Mouse (Mus musculus) midbrain, embryonic 10.5 days (tissue): ENCODE data around the gene Rapsn. TPM values are rescaled to one million over a fixed set of nuclear protein-coding genes. Genes with fewer than 3 reads are reported as not detected.
"Not testable (repeated sequence)": the region's sequence is repeated elsewhere in the genome, so short reads cannot be mapped to it uniquely, and the experiment has no call there.

Experiments
- DNase-seq: peaks from one replicate; pipeline ENCODE4 v3.0.0-alpha.2; 2017; ENCODE audit warnings: low spot score
- H3K27ac ChIP-seq: fragments of 300-500 bp; sonication (generic); replicated peaks from 2 replicates; pipeline ENCODE4 v1.5.1; 2016; ENCODE audit warnings: mild to moderate bottlenecking
- H3K27me3 ChIP-seq: fragments of 300-500 bp; sonication (generic); 2 replicates; pipeline ENCODE4 v1.6.1; 2016; ENCODE audit warnings: low read depth, mild to moderate bottlenecking; ENCODE audit not compliant: poor library complexity, severe bottlenecking
- H3K36me3 ChIP-seq: fragments of 300-500 bp; sonication (generic); 2 replicates; pipeline ENCODE4 v1.6.1; 2016; ENCODE audit warnings: mild to moderate bottlenecking, moderate library complexity
- H3K4me1 ChIP-seq: fragments of 300-500 bp; sonication (generic); 2 replicates; pipeline ENCODE4 v1.6.1; 2016
- H3K4me3 ChIP-seq: fragments of 300-500 bp; sonication (generic); 2 replicates; pipeline ENCODE4 v1.5.1; 2016; ENCODE audit warnings: mild to moderate bottlenecking, moderate library complexity
- H3K9me3 ChIP-seq: fragments of 300-500 bp; sonication (generic); replicated peaks from 2 replicates; pipeline ENCODE4 v1.6.1; 2016; ENCODE audit warnings: mild to moderate bottlenecking
- WGBS: fragments of 180-500 bp; shearing (Covaris S2); methylation state at CpG from one replicate; pipeline ENCODE4 v1.1.7; 2016; 5-methylcytosine and 5-hydroxymethylcytosine counted together
- polyA plus RNA-seq: library from polyadenylated mRNA; unstranded; fragments of >200 nt; fragmentation: Nextera tagmentation; extraction: Ambion mirVana; gene quantifications from 2 replicates; pipeline ENCODE4 v1.2.1, GENCODE M21; 2016

Rapsn gene
- polyA plus RNA-seq, 1 experiment from 2014 or later = 1.7 TPM

DNA sequence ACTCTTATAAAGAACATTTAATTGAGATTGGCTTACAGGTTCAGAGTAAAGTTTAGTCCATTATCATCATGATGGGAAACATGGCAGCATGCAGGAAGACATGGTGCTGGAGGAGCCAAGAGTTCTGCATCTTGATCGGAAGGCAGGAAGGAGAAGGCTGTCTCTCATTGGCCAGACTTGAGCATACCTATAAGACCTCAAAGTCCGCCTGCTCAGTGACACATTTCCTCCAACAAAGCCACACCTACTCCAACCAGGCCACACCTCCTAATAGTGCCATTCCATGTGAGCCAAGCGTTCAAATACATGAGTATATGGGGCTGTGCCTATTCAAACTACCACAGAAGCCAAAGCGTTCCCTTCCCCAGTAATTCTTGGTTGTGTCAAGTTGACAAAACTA is 4.2 kb upstream of the Rapsn start:
- no peak overlapping the region for H3K4me3 ChIP-seq
- H3K4me1 ChIP-seq = peaks cover 14% of the 10 kb centered on the region
- no peaks in the 10 kb centered on the region for H3K9me3 ChIP-seq
- DNase-seq = no peak
- no peaks in the 10 kb centered on the region for H3K27me3 ChIP-seq
- H3K36me3 ChIP-seq = no peaks in the 10 kb centered on the region
- H3K27ac ChIP-seq = no peak overlapping the region
- WGBS = 87% methylated on average over 4 of the region's 4 CpGs

GRCm38 (mm10) chr2:91033000-91033399 is 2.4 kb upstream of the Rapsn start:
- WGBS = 20% methylated on average over 3 of the region's 3 CpGs
- Histone ChIP-seq H3K27me3 (no peaks in the 10 kb centered on the region), H3K27ac (no peak overlapping the region), H3K4me1 (peaks cover 17% of the 10 kb centered on the region), H3K36me3 (no peaks in the 10 kb centered on the region), H3K9me3 (no peaks in the 10 kb centered on the region), H3K4me3 (no peak overlapping the region)
- no peak for DNase-seq

GRCm38 (mm10) chr2:91041786-91042185 is 6.4 kb downstream of the Rapsn start:
- H3K36me3 ChIP-seq = no peaks in the 10 kb centered on the region
- H3K9me3 ChIP-seq = no peaks in the 10 kb centered on the region
- DNase-seq = no peak
- H3K27me3 ChIP-seq = no peaks in the 10 kb centered on the region
- no peak overlapping the region for H3K4me3 ChIP-seq
- H3K27ac ChIP-seq = no peak overlapping the region
- peaks cover 19% of the 10 kb centered on the region for H3K4me1 ChIP-seq
- WGBS = 71% methylated on average over 8 of the region's 8 CpGs

- Histone ChIP-seq H3K4me1 (peaks cover 19% of the 10 kb centered on the region), H3K36me3 (no peaks in the 10 kb centered on the region), H3K27ac (peak overlapping the region; percentile 46; the same call in 1 of the 2 replicates), H3K27me3 (no peaks in the 10 kb centered on the region), H3K4me3 (no peak overlapping the region), H3K9me3 (no peaks in the 10 kb centered on the region)
- 76% methylated on average over 21 of the region's 21 CpGs for WGBS
- DNase-seq = no peak
Measured at GRCm38 (mm10) chr2:91042651-91043398, 7.4 kb downstream of the Rapsn start.

GRCm38 (mm10) chr2:91044727-91045126 is 9.3 kb downstream of the Rapsn start:
- Histone ChIP-seq H3K27me3 (no peaks in the 10 kb centered on the region), H3K4me3 (no peak overlapping the region), H3K9me3 (no peaks in the 10 kb centered on the region), H3K36me3 (no peaks in the 10 kb centered on the region), H3K4me1 (peaks cover 26% of the 10 kb centered on the region), H3K27ac (peak overlapping the region; percentile 61; the same call in 1 of the 2 replicates)
- 79% methylated on average over 13 of the region's 13 CpGs for WGBS
- no peak for DNase-seq

DNA sequence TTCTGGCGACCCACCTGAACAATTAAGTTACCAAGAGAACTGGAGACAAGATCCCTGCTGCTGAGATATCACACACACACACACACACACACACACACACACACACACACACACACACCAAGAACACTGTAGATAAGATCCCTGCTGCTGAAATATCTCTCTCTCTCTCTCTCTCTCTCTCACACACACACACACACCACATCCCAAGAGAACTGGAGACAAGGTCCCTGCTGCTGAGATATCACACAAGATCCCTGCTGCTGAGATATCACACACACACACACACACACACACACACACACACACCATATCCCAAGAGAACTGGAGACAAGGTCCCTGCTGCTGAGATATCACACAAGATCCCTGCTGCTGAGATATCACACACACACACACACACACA is 10.4 kb downstream of the Rapsn start:
- peaks cover 34% of the 10 kb centered on the region for H3K4me1 ChIP-seq
- 100% methylated on average over 1 of the region's 1 CpGs for WGBS
- not testable (repeated sequence) for DNase-seq, H3K36me3 ChIP-seq, H3K27me3 ChIP-seq, H3K9me3 ChIP-seq, H3K4me3 ChIP-seq
- peak overlapping the region; percentile 61; the same call in 1 of the 2 replicates for H3K27ac ChIP-seq

GRCm38 (mm10) chr2:91047359-91047758 is 11.9 kb downstream of the Rapsn start:
- H3K27ac ChIP-seq = no peak overlapping the region
- H3K27me3 ChIP-seq = no peaks in the 10 kb centered on the region
- no peak overlapping the region for H3K4me3 ChIP-seq
- no peaks in the 10 kb centered on the region for H3K9me3 ChIP-seq
- no peak for DNase-seq
- H3K4me1 ChIP-seq = peaks cover 31% of the 10 kb centered on the region
- H3K36me3 ChIP-seq = peaks cover 7% of the 10 kb centered on the region; the same call in 1 of the 2 replicates
- 88% methylated on average over 9 of the region's 9 CpGs for WGBS

GRCm38 (mm10) chr2:91051917-91052316 is 16.5 kb downstream of the Rapsn start:
- H3K36me3 ChIP-seq = peaks cover 28% of the 10 kb centered on the region
- no peaks in the 10 kb centered on the region for H3K9me3 ChIP-seq
- H3K27ac ChIP-seq = no peak overlapping the region
- no peaks in the 10 kb centered on the region for H3K27me3 ChIP-seq
- H3K4me1 ChIP-seq = peaks cover 40% of the 10 kb centered on the region
- 80% methylated on average over 3 of the region's 3 CpGs for WGBS
- DNase-seq = no peak
- H3K4me3 ChIP-seq = no peak overlapping the region

DNA sequence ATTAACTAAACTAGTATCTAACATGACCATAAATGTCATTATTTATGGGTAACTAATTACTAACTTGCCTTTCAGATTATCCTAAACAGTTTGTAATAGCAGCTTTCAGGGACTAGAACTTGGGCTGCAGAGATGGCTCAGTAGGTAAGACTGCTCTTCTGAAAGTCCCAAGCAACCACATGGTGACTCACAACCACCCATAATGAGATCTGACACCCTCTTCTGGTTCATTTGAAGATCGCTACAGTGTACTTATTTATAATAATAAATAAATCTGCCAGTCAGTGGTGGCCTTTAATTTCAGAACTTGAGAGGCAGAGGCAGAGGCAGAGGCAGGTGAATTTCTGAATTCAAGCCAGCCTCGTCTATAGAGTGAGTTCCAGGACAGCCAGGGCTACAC is 17.3 kb downstream of the Rapsn start:
- Histone ChIP-seq H3K36me3 (peaks cover 36% of the 10 kb centered on the region), H3K27ac (peak overlapping the region; percentile 93; the same call in 1 of the 2 replicates), H3K27me3 (no peaks in the 10 kb centered on the region), H3K9me3 (no peaks in the 10 kb centered on the region), H3K4me3 (peak overlapping the region; percentile 93), H3K4me1 (peaks cover 40% of the 10 kb centered on the region)
- DNase-seq = no peak
- 76% methylated on average over 2 of the region's 2 CpGs for WGBS

DNA sequence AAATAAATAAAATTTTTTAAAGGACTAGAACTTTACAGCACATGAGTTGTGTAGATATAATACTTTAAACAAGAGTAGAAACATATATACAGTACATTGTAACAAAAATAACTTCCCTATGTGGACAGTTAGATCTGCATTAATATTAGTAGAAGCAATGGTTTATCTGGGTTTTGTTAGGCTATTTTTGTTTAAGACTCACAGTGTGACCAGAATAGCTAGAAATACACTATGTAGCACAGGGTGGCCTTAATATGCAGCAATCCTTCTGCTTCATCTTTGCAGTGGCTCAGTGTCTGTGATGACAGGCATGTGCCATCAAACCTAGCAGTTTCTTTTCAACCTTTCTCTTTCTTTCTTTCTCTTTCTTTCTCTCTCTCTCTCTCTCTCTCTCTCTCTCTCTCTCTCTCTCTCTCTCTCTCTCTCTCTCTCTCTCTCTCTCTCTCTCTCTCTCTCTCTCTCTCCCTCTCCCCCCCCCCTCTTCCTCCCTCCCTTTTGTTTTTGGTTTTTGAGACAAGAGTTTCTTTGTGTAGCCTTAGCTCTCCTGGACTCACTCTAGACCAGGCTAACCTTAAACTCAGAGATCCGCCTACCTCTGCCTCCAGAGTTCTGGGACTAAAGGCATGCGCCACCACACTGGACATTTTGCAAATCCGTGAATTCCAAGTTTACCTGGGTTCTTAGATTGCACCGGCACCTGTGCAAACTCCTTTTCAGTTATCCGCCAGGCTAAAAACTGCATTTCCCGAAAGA is 17.9 kb downstream of the Rapsn start:
- Histone ChIP-seq H3K36me3 (peaks cover 42% of the 10 kb centered on the region), H3K4me1 (peaks cover 40% of the 10 kb centered on the region), H3K27me3 (no peaks in the 10 kb centered on the region), H3K4me3 (peak overlapping the region; percentile 93), H3K27ac (peak overlapping the region; percentile 93), H3K9me3 (no peaks in the 10 kb centered on the region)
- DNase-seq = no peak
- WGBS = 0% methylated on average over 6 of the region's 6 CpGs

DNA sequence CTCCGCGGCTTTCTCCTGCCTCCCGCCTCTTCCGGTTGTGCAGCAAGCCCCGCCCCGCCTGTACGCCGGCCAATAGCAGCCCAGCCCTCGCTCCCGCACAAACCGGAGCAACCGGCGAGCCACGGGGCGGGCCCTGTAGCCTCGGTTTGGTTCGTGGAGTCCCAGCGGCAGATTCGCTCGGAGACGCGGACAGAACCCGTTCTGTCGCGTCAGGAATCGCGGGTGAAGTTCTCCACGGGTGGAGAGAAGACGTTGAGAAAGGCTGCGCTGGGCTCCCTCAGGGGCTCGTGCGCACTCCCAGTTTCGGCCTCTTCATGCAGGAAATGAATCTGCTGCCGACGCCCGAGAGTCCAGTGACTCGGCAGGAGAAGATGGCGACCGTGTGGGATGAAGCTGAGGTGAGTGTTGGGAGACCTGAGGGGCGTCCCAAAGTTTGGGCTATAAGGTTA is 18.5 kb downstream of the Rapsn start, which contains the start of gene Psmc3:
TSS of gene Psmc3 (plus strand) at position 76 of the 449 bp plus-strand sequence.
- Histone ChIP-seq H3K36me3 (peaks cover 48% of the 10 kb centered on the region), H3K4me1 (peaks cover 40% of the 10 kb centered on the region), H3K9me3 (no peaks in the 10 kb centered on the region), H3K27me3 (no peaks in the 10 kb centered on the region), H3K27ac (peak within 1 kb of the TSS; percentile 93), H3K4me3 (peak within 1 kb of the TSS; percentile 93)
- peak; percentile 96 for DNase-seq
- WGBS = under 1% methylated on average over 40 of the region's 40 CpGs

DNA sequence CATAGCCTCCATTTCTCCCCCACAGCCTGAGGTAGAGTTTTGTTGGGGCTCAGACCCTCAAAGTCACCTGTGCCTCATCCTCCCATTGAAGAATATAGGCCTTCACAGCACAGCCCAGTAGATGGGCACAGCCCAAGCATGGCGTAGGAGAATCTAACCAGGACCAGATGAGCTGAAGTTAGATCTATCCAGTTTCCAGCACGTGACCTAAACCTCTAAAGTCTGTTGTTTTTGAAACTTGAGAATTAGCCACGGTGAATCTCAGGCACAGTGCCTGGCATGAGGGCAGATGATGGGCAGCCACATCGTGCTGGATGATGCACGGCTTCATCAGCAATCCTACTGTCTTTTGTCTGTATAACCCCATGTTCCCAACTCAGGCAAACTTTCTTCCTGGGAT is 23.0 kb downstream of the Rapsn start:
- H3K4me1 ChIP-seq = peaks cover 13% of the 10 kb centered on the region
- WGBS = 89% methylated on average over 5 of the region's 5 CpGs
- H3K9me3 ChIP-seq = no peaks in the 10 kb centered on the region
- no peak overlapping the region for H3K27ac ChIP-seq
- no peak overlapping the region for H3K4me3 ChIP-seq
- H3K36me3 ChIP-seq = peaks cover 86% of the 10 kb centered on the region
- H3K27me3 ChIP-seq = no peaks in the 10 kb centered on the region
- no peak for DNase-seq

GRCm38 (mm10) chr2:91059376-91059775 is 24.0 kb downstream of the Rapsn start:
- H3K4me3 ChIP-seq = no peak overlapping the region
- DNase-seq = no peak
- H3K36me3 ChIP-seq = peaks cover 95% of the 10 kb centered on the region
- H3K27me3 ChIP-seq = no peaks in the 10 kb centered on the region
- 93% methylated on average over 2 of the region's 2 CpGs for WGBS
- H3K9me3 ChIP-seq = no peaks in the 10 kb centered on the region
- H3K4me1 ChIP-seq = peaks cover 13% of the 10 kb centered on the region
- no peak overlapping the region for H3K27ac ChIP-seq
